Mouse (Mus musculus) gastrocnemius, postnatal 10 days (tissue): ENCODE results near the gene Chrna5. TPM values are rescaled to one million over a fixed set of nuclear protein-coding genes. Genes with fewer than 3 reads are reported as not detected.
A peak's percentile ranks its signal among the peaks of the same experiment; 100 is the strongest.

Experiments used
- DNase-seq: peaks from one replicate; pipeline ENCODE4 v3.0.0; 2021; ENCODE audit warnings: mixed read lengths
- total RNA-seq, 2 experiments: library from RNA; stranded (reverse); gene quantifications; 2 replicates each; pipeline ENCODE4 v1.2.3; 2021

Gene Chrna5
- total RNA-seq, 2 experiments from 2014 or later = not detected

DNA sequence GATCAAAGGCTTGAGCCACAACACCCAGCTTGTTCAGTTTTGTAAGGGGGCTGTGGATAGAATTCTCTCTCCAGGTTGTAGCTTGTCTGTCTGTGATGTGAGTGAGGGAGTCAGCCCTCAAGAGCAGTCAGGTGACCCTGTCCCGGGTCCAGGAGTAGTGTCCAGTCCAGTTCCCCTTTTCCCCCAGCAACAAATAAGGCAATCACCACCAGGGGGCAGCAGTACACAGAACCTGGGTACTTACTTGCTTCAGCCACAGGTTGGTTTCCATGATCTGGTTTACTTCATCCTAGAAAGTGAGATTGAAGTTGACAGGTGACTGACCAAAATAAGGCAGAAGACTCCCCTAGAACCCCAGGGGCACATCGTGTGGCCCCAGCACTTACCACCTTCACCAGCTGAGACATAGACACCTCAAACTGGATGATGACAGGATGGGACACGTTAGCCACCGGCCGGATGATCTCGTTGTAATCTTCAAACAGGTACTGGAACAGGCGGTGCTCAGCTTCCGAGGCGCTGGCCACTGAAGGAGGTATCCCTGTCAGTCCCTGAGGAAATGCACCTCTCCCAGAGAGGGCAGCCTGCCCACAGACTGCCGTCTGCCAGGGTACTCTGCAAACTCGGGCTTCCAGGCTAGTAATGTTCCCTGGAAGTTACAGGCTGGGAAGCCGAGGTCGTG lies 43.4 kb downstream of the Chrna5 start:
- DNase-seq = peak; percentile 86

DNA sequence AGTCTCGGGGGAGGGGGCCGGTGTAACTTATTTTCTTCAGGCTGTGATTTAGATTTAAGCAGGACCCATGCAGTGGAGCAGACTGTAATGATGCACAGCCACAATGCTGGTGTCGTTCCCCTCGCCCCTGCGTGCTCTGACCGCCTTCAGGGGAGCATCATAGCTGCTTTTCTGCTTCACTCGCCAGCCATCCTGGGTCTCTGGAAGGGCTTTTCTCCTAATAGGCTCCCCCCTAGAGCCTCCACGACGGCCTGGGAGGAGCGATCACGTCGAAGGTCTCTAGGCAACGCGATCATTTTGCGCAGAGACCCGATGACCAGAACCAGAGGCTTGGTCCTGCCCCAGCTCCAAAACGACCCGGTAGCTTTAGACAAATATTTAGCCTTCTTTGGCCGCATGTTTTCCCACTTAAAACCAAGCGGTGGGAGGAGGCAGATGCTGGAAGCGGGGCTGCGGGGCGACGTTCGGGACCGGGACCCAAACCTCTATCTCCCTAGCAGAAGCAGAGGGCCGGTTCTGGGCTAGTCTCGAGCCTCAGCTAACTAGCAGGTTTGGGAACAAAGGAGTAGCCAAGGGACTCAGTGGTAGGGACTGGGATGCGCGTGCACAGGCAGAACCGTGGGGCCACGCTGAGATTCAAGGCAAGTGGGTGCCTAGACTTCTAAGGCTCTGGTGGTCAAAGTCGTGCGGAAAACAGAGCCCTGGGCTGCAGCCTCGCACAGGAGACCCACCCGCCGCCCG lies 45.0 kb downstream of the Chrna5 start:
- no peak for DNase-seq

DNA sequence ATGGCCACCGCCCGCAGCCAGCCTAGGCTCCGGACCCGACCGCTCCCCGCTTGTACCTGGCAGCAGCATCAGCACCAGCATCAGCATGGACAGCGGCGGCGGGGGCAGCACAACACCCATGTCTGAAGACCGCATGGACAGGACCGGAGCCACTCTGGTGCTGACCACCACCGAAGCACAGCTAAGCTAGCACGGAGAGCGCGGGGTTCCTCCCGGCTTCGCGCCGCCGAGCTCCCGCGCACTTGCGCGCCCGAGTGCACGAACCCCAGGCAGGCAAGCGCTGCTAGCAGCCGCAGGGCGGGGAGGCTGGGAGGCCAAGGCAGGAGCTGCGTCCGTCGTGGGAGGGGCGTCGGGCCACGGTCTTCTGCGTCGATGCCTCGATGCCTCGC lies 45.6 kb downstream of the Chrna5 start, which contains the start of gene Chrna3:
TSS of gene Chrna3 (minus strand) at position 288 of the 389 bp plus-strand sequence.
- no peak for DNase-seq

DNA sequence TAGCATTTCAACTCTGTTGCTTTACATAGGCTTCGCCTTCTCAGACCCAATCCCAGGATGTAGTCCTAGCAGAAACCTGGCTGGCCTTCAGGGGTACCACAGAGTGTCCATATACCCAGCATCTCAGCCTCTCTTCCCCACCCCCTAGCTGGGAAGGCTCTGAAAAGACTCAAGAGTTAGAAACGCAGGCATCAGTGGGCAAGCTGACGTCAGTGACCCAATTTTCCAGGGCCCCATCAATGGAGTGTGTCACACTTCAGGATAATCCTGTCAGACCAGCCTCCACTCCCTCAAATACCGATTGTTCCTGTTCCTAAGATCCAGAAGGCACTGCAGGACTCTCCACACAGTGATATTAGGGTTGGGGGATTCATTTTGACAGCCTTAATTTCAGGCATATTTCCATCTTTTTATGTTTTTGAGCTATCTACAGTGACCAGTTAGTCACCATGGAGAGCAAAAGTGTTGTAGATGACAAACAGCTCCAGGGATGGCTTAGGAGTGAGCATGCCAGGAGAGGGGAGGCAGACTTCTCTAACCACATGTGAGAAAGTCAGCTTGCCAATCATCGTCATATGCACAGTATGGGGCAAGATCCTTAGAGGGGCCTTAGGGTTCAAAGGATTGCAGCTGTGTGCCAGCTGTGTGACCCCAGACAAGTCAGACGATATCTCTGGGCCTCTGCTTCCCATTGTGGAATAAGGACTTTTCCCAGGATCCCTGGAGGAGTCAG lies 50.9 kb downstream of the Chrna5 start:
- no peak for DNase-seq

DNA sequence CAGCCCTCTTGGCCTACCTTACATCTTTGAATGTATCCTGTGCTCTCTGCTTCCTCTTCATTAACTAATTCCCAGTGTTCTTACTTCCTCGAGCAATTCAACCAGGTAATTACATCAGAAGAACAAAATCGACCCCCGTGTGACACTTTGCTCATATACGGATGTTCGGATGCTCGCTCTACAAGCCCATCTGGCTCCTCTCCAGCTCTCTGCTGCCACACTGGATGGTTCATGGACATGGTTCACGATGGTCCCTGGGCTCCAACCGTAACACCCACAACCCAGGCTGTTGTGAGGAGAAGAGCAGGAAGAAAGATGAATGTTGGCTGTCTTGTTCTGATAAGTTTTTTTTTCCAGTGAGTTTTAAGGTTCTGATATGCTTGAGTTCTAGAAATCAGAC lies 58.3 kb downstream of the Chrna5 start:
- no peak for DNase-seq

DNA sequence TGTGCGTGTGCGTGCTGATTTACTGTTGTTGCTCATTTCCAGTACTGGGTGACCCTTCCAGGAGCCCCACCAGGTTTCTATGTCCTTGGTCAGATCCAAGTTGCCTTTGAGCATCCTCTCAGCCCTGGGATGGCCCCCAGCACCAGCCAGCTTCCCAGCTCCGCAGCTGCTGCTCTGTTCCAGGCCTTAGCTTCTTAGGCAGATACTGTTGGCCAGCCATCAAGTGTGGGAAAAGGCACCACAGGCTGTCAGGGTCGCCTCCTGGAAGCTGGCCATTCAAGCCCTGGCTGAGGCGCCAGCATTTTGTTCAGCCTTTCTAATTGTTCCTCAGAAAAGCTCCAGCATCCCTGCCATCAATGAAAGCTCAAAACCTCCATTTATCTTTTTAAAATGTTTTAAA lies 59.3 kb downstream of the Chrna5 start:
- DNase-seq = no peak

DNA sequence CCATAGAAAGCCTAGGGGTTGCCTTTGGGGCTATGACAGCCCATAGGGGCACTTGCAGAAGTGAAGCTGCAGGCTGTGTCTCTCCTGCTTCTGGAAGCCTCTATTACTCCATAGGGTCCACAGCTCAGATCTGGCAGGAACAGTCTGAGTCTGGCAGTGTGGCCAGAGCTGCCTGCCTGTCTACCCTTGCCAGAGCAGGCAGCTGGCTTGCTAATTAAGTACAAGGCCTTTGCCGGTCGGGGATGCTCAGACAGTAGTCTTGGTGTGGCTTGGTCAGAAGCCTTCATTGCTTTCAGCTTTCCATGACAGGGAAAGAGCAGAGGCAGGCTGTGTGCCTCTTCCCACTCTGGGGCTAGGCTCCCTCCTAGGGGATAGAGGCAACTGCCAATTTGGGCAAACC lies 60.7 kb downstream of the Chrna5 start:
- DNase-seq = no peak

DNA sequence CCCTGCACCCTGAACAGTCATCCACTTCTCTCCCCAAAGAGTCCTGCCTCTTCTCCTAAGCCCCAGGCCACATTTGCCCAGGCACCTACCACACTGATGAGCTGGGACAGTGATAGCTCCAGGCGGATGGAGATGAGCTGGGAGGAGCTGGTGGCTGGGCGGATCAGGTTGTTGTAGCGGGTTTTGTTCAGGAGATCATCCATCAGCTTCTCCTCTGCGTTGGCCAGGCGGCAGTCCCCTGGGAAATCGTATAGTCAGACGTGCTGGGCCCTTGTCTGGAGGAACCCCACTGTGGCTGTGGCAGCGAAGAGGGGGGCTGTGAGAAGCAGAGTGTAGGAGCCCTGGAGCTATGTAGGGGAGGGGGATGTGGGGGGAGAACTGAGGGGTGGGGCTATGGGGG lies 63.0 kb downstream of the Chrna5 start:
- DNase-seq = no peak

DNA sequence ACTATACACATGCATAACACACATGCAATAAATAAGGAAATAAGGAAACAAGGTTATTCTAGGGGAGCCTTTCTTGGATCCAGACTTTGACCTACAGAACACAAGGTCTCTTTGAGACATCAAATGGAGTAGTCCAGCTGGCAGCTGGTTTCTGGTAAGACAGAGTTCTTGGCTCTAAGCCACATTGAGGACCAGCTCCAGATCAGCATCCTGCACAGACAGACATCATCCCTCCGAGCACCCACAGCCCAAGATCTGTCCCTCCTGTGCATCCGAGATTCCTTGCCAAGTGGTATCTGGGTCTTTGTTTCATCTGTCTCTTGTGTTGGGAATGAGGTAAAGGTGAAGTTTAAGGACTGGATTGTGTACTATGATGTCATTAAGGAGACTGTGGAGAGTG lies 64.3 kb downstream of the Chrna5 start:
- DNase-seq = no peak

DNA sequence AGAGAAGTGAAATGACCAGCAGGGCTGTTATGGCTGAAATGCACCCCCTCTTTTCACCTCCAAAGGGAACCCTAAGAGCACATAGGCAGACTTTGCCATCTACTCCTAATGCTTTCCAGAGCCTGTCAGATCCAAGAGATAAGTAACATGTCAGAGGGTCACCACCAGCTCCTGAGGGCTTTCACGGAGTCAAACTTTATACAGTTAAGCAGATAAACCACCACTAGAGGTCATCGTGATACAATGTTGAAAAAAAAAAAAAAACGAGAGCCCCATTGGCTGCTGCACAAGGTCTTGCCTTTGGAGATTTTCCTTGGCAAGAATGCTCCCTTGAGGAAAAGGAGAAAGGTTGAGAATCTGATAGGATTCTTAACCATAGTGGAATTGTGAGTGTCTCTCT lies 66.1 kb downstream of the Chrna5 start:
- no peak for DNase-seq

DNA sequence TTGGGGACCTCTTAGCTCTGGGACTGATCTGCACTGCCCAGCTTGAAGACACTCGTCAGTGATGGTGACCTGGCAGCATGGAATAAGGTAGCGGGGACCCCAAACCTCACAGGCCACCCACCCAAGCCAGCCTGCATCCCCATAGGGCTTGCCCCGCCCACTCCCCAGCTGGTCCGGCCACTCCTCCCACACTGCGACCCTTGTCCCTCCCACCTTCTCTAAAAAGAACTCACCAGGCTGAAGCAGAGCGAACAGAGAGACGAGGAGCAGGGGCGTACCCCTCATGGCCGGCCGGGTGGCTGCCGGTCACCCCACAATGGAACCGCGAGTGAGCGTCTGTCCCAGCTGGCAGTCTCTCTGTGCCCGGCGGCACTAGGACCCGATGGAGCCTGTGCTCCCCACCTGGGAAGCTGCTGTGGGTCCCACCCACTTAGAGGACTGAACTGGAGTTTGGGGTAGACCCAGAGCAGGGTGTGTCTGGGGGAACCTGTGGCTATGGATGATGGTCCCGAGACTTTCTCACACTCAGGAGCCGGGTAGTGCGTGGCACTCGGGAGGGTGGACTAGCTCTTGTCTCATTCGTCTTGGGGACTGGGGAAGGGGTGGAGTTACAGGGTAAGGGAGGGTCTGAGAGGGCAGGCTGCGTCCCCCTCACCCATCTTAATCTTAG lies 67.7 kb downstream of the Chrna5 start, which contains the start of gene Chrnb4:
TSS of gene Chrnb4 (minus strand) at position 569 of the 670 bp plus-strand sequence.
- DNase-seq = no peak

DNA sequence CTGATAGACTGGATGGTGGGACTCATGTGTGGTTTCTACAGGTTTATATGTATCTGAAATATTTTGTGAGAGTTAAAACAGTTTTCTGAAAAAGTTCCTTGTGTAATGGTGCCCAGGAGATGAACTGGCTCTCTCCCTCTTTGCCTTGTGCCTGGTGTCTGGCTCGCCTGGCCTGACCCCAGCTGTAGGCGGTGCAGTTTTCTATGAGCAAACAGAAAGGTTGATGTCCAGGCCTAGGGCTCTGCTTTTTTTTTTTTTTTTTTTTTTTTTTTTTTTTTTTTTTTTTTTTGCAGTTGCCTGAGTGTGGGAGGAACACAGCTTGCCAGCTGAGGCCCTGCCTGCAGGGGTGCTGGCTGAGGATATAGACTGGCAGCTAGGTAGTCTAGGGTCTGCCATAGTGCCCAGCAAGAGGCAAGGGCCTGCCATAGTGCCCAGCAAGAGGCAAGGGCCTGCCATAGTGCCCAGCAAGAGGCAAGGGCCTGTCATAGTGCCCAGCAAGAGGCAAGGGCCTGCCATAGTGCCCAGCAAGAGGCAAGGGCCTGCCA lies 74.8 kb downstream of the Chrna5 start:
- DNase-seq = no peak

Other genes starting within 250 kb of the Chrna5 start
- 10 to 100 TPM; 27.6 to 32.0 TPM for gene Wdr61, start 246.4 kb upstream of the Chrna5 start, total RNA-seq
- 1 to 10 TPM; 2.6 to 4.3 TPM for gene Crabp1, start 216.1 kb upstream of the Chrna5 start, total RNA-seq
- 10 to 100 TPM; 31.6 to 36.2 TPM for gene Ireb2, start 117.1 kb upstream of the Chrna5 start, total RNA-seq
- 1 to 10 TPM; 2.0 to 3.0 TPM for gene Hykk, start 63.6 kb upstream of the Chrna5 start, total RNA-seq
- 100 to 1,000 TPM; 164 to 166 TPM for gene Psma4, start 30.1 kb upstream of the Chrna5 start, total RNA-seq
- gene AY074887, start 29.9 kb upstream of the Chrna5 start, total RNA-seq = not detected
- under 1 TPM in 1 of 2 experiments, not detected in 1; 0.07 TPM for gene Chrna3, start 45.7 kb downstream of the Chrna5 start, total RNA-seq
- under 1 TPM in 1 of 2 experiments, not detected in 1; 0.09 TPM for gene Chrnb4, start 67.9 kb downstream of the Chrna5 start, total RNA-seq
- gene Ube2q2, start 168.0 kb downstream of the Chrna5 start, total RNA-seq = 10 to 100 TPM; 25.8 to 27.2 TPM
- gene Fbxo22, start 228.0 kb downstream of the Chrna5 start, total RNA-seq = 10 to 100 TPM; 20.2 to 21.5 TPM